Mouse (Mus musculus) liver, adult 2 months (tissue): ENCODE measurements around the gene Syt1.

Experiments used
- CTCF ChIP-seq: fragments of 200-500 bp; IDR thresholded peaks from 2 replicates; pipeline ENCODE4 v1.5.1; 2011; ENCODE audit warnings: low read depth, low read length, control low read depth
- POLR2A ChIP-seq: fragments of 200-500 bp; IDR thresholded peaks from 2 replicates; pipeline ENCODE4 v1.6.1; 2011; ENCODE audit warnings: low read length, control low read depth; ENCODE audit not compliant: insufficient read depth; ENCODE audit errors: extremely low read depth

DNA sequence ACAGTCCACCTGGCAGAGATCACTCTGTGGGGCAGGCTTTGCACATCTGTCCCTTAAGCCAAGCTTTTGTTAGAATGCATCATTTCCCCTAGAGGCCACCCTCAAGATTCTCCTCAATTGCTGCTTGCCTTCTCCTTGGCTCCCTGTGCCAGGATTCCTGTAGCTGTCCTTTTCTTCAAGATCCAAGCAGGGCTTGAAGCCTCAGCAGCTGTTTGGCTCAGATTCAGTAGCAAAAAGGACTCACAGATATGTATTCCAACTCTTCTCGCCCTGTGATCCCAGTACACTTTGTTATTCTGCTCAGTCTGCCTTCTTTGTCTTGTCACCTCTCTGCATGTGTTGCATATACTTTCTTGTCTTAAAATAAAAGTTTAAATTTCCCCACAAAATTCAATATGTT lies 206.4 kb downstream of the Syt1 start:
- TF ChIP-seq CTCF (no peak), POLR2A (no peak)
